Mouse (Mus musculus) liver, embryonic 12.5 days (tissue): ENCODE results near the gene AY074887. TPM values are rescaled to one million over a fixed set of nuclear protein-coding genes. Genes with fewer than 3 reads are reported as not detected.

Source experiments
- ATAC-seq: fragments of 200-750 bp; cut with Nextera tagmentation; 2 replicates; pipeline ENCODE4 v1.8.0; 2017; ENCODE audit warnings: moderate number of reproducible peaks, mild to moderate bottlenecking, moderate library complexity
- H3K27ac ChIP-seq: fragments of 300-500 bp; sonication (generic); 2 replicates; pipeline ENCODE4 v1.5.1; 2016; ENCODE audit warnings: mild to moderate bottlenecking
- H3K27me3 ChIP-seq: fragments of 300-500 bp; sonication (generic); replicated peaks from 2 replicates; pipeline ENCODE4 v1.6.1; 2016; ENCODE audit warnings: mild to moderate bottlenecking, moderate library complexity
- H3K36me3 ChIP-seq: fragments of 300-500 bp; sonication (generic); 2 replicates; pipeline ENCODE4 v1.6.1; 2016; ENCODE audit warnings: mild to moderate bottlenecking, moderate library complexity
- H3K4me1 ChIP-seq: fragments of 300-500 bp; sonication (generic); 2 replicates; pipeline ENCODE4 v1.6.1; 2016
- H3K4me2 ChIP-seq: fragments of 300-500 bp; sonication (generic); 2 replicates; pipeline ENCODE4 v1.6.1; 2016; ENCODE audit warnings: mild to moderate bottlenecking, moderate library complexity
- H3K4me3 ChIP-seq: fragments of 300-500 bp; sonication (generic); 2 replicates; pipeline ENCODE4 v1.5.1; 2016; ENCODE audit warnings: mild to moderate bottlenecking, moderate library complexity
- H3K9ac ChIP-seq: fragments of 300-500 bp; sonication (generic); 2 replicates; pipeline ENCODE4 v1.6.1; 2016; ENCODE audit warnings: mild to moderate bottlenecking, moderate library complexity
- H3K9me3 ChIP-seq: fragments of 300-500 bp; sonication (generic); replicated peaks from 2 replicates; pipeline ENCODE4 v1.6.1; 2016; ENCODE audit warnings: mild to moderate bottlenecking, moderate library complexity
- WGBS: fragments of 180-500 bp; shearing (Covaris S2); methylation state at CpG from one replicate; pipeline ENCODE4 v1.1.7; 2016; ENCODE audit not compliant: insufficient replicate concordance; 5-methylcytosine and 5-hydroxymethylcytosine counted together
- polyA plus RNA-seq: library from polyadenylated mRNA; unstranded; fragments of >200 nt; fragmentation: Nextera tagmentation; extraction: Ambion mirVana; gene quantifications from 2 replicates; pipeline ENCODE4 v1.2.1, GENCODE M21; 2016

The AY074887 gene
- polyA plus RNA-seq, 1 experiment from 2014 or later: 0.61 TPM

GRCm38 (mm10) chr9:54949465-54949864 is 1.3 kb downstream of the AY074887 start:
- Histone ChIP-seq H3K36me3 (peaks cover 25% of the 10 kb centered on the region), H3K4me2 (no peak overlapping the region), H3K4me1 (peaks cover 38% of the 10 kb centered on the region), H3K4me3 (no peak overlapping the region), H3K9me3 (no peaks in the 10 kb centered on the region), H3K27ac (no peak overlapping the region), H3K27me3 (no peaks in the 10 kb centered on the region; the same call in 1 of the 2 replicates), H3K9ac (no peak overlapping the region)
- no peak for ATAC-seq

- Histone ChIP-seq H3K36me3 (no peaks in the 10 kb centered on the region), H3K9me3 (no peaks in the 10 kb centered on the region), H3K27me3 (no peaks in the 10 kb centered on the region; the same call in 1 of the 2 replicates), H3K4me2 (no peak overlapping the region), H3K27ac (no peak overlapping the region), H3K4me3 (no peak overlapping the region), H3K4me1 (peaks cover 7% of the 10 kb centered on the region), H3K9ac (no peak overlapping the region)
- WGBS: 65% methylated on average over 16 of the region's 16 CpGs
- ATAC-seq: no peak
These were observed 4.5 kb downstream of the AY074887 start for GRCm38 (mm10) chr9:54946256-54946655.

- Histone ChIP-seq H3K9me3 (no peaks in the 10 kb centered on the region), H3K4me2 (no peak overlapping the region), H3K9ac (no peak overlapping the region), H3K36me3 (no peaks in the 10 kb centered on the region), H3K4me1 (no peaks in the 10 kb centered on the region), H3K4me3 (no peak overlapping the region), H3K27ac (no peak overlapping the region), H3K27me3 (no peaks in the 10 kb centered on the region; the same call in 1 of the 2 replicates)
- ATAC-seq: no peak
- 57% methylated on average over 2 of the region's 2 CpGs for WGBS
These were observed 6.3 kb downstream of the AY074887 start for GRCm38 (mm10) chr9:54944467-54944866.

DNA sequence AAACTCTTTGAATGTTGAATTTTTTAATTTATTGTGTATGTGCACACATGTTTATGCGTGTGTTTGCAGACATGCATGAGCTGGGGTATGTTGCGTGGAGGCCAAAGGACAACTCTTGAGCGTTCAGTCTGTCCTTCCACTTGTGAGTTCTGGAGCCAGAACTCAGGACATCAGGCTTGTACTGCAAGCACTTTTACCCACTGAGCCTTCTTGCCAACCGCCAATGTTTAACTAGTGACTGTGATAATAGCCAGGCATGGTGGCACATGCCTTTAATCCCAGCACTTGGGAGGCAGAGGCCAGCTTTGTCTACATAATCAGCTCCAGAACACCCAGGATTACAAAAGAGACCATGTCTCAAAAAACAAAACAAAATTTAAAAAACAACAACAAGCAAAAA is 8.7 kb downstream of the AY074887 start:
- no peaks in the 10 kb centered on the region for H3K4me1 ChIP-seq
- no peak overlapping the region for H3K4me3 ChIP-seq
- WGBS: 76% methylated on average over 4 of the region's 4 CpGs
- no peak overlapping the region for H3K9ac ChIP-seq
- no peaks in the 10 kb centered on the region for H3K36me3 ChIP-seq
- H3K27ac ChIP-seq: no peak overlapping the region
- no peaks in the 10 kb centered on the region for H3K9me3 ChIP-seq
- no peak overlapping the region for H3K4me2 ChIP-seq
- H3K27me3 ChIP-seq: no peaks in the 10 kb centered on the region; the same call in 1 of the 2 replicates
- ATAC-seq: no peak

DNA sequence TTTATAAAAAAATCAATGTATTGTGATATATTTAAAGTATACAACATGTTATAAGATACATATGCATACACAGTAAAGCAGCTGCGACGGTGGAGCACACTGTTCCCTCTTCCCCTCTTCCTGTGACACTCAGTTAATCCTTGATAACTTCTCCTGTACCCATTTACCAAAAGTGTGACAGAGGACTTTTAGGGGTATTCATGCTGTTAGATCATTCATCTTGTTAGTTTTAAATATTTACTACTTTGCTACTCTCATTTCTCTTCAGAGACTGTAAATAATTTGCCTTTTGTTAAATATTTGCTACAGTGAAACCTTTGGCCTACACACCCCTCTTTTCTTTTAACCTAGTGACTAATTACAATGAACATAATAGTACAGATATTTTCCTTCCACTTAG is 18.4 kb downstream of the AY074887 start:
- no peak overlapping the region for H3K4me3 ChIP-seq
- no peak overlapping the region for H3K4me2 ChIP-seq
- no peaks in the 10 kb centered on the region for H3K36me3 ChIP-seq
- no peaks in the 10 kb centered on the region for H3K9me3 ChIP-seq
- no peaks in the 10 kb centered on the region for H3K27me3 ChIP-seq
- no peak for ATAC-seq
- no peaks in the 10 kb centered on the region for H3K4me1 ChIP-seq
- H3K9ac ChIP-seq: no peak overlapping the region
- WGBS: 50% methylated on average over 2 of the region's 2 CpGs
- no peak overlapping the region for H3K27ac ChIP-seq

DNA sequence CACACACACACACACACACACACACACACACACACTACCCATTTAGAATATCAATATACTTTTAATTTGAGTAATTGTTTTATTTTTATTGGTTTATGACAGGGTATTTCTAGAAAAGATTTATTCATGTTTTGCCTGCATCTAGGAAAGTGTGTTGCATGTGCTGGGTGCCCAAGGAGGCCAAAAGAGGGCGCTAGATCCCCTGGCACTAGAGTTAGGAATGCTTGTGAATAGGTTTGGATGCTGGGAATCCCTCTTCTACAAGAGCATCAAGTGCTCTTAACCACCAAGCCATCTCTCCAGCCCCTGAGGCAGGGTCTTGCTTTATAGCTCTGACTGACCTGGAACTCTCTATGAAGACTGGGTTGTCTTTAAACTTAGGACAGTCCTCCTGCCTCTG is 19.0 kb downstream of the AY074887 start:
- 4% methylated on average over 1 of the region's 1 CpGs for WGBS
- no peaks in the 10 kb centered on the region for H3K9me3 ChIP-seq
- H3K4me3 ChIP-seq: no peak overlapping the region
- no peaks in the 10 kb centered on the region for H3K27me3 ChIP-seq
- no peak for ATAC-seq
- no peak overlapping the region for H3K4me2 ChIP-seq
- H3K36me3 ChIP-seq: no peaks in the 10 kb centered on the region
- no peak overlapping the region for H3K27ac ChIP-seq
- H3K9ac ChIP-seq: no peak overlapping the region
- H3K4me1 ChIP-seq: no peaks in the 10 kb centered on the region

GRCm38 (mm10) chr9:54930741-54931140 is 20.1 kb downstream of the AY074887 start:
- no peaks in the 10 kb centered on the region for H3K9me3 ChIP-seq
- 76% methylated on average over 1 of the region's 1 CpGs for WGBS
- ATAC-seq: no peak

DNA sequence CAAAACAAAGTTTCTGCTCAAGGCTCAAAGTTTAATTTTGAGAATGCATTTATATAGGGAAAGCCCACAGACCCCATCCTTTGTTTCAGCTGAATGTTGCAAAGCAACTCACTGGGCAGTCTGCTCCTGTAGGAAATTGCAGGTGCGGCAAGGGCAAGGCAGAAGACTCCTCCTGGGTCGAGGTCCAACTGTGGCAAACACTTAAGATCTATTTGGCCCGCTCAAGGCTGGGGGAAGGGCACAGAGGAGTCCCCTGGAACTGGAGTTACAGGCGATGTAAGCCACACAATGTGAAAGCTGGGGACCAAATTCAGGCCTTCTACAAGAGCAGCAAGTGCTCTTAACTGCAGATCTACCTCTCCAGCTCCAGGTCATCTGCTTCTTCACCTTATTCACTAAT is 30.9 kb downstream of the AY074887 start:
- ATAC-seq: no peak
- Histone ChIP-seq H3K9ac (no peak overlapping the region), H3K27ac (no peak overlapping the region), H3K36me3 (peaks cover 8% of the 10 kb centered on the region), H3K4me1 (peaks cover 9% of the 10 kb centered on the region), H3K4me3 (no peak overlapping the region), H3K9me3 (peaks cover 6% of the 10 kb centered on the region; the same call in 1 of the 2 replicates), H3K4me2 (no peak overlapping the region), H3K27me3 (peaks cover 10% of the 10 kb centered on the region; the same call in 1 of the 2 replicates)
- 46% methylated on average over 4 of the region's 4 CpGs for WGBS

More at GRCm38 (mm10) chr9:54930741-54931140, 20.1 kb downstream of the AY074887 start:
- no peaks in the 10 kb centered on the region for H3K27me3 ChIP-seq
- no peak overlapping the region for H3K9ac ChIP-seq
- no peaks in the 10 kb centered on the region for H3K4me1 ChIP-seq
- no peak overlapping the region for H3K27ac ChIP-seq
- H3K4me2 ChIP-seq: no peak overlapping the region
- no peak overlapping the region for H3K4me3 ChIP-seq
- no peaks in the 10 kb centered on the region for H3K36me3 ChIP-seq

DNA sequence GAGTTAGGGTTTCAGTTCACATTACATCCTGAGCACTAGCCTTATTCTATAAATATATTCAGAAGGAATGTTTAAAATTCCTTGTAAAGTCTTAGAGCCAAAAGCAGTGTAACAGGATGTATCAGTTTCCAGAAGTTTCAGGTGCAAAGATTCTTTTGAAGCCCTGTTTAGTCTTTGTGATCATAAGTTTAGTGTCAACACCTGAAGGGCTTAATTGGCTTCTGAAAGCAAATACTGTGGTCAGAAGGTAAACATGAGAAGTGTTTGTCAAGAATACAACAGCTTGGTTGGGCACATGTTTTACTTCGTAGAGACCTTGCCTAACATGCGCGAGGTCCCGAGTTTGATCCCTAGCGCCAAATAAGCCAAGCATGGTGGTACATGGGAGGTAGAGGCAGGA is 32.0 kb downstream of the AY074887 start:
- no peak for ATAC-seq
- H3K9me3 ChIP-seq: peaks cover 6% of the 10 kb centered on the region; the same call in 1 of the 2 replicates
- WGBS: 86% methylated on average over 5 of the region's 5 CpGs
- peaks cover 8% of the 10 kb centered on the region for H3K36me3 ChIP-seq
- H3K9ac ChIP-seq: no peak overlapping the region
- peaks cover 9% of the 10 kb centered on the region for H3K4me1 ChIP-seq
- H3K4me3 ChIP-seq: no peak overlapping the region
- no peak overlapping the region for H3K4me2 ChIP-seq
- H3K27me3 ChIP-seq: peaks cover 10% of the 10 kb centered on the region; the same call in 1 of the 2 replicates
- no peak overlapping the region for H3K27ac ChIP-seq

DNA sequence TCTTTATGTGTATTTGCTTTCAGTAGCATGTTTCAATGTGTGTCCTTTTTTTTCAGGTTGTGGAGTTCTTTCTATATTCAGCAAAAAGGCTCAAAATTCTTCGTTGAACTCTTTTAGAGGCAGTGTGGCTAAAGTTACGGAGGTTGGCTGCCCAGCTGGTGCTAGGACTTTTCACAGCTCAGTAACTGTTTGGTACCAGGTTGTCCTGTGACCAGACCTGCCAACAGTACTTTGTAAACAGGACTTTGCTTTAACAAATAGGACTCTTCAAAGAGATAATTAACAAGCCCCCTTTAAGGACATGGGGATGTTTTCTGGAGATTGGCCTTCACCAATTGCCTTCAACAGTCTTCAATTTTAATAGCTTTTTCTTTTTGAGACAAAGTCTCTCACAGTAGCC is 32.6 kb downstream of the AY074887 start:
- 56% methylated on average over 2 of the region's 2 CpGs for WGBS
- no peak overlapping the region for H3K4me3 ChIP-seq
- no peak overlapping the region for H3K9ac ChIP-seq
- H3K27ac ChIP-seq: no peak overlapping the region
- H3K36me3 ChIP-seq: peaks cover 8% of the 10 kb centered on the region
- peaks cover 6% of the 10 kb centered on the region; the same call in 1 of the 2 replicates for H3K9me3 ChIP-seq
- no peak overlapping the region for H3K4me2 ChIP-seq
- peaks cover 9% of the 10 kb centered on the region for H3K4me1 ChIP-seq
- no peak for ATAC-seq
- H3K27me3 ChIP-seq: peaks cover 10% of the 10 kb centered on the region; the same call in 1 of the 2 replicates

DNA sequence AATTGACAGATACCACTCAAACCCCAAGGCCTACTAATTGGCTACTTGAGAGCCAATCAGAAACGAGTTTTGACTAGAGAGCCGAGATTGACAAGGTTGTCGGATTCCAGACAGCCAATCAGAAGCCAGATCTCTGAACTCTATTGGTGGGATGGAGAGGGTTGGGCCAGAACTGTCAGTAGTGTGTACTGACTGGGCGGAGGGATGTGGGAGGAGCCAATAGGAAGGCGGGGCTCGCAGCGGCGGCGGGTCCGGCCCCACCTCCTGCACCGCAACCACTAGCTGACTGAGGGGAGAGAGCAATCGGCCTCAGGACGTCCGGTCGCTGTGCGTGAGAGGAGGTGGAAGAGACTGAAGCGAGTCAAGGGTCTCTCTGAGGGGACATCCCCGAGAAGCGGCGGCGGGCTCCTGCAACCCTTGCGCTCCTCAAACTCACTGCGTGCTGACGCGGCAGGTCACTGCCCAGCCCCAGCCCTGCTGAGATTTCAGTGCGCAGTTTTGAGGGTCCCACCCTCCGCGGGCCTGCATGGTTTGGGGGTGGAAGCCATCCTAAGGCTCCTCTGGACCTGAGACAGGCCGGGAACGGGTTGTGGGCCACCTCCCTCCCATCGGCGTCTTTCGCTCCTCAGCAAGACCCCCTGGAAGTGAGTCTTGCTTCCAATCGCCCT is 33.7 kb downstream of the AY074887 start, which contains the start of gene Hykk:
Hykk (plus strand) TSS at position 274 of the 668 bp plus-strand sequence.
- Histone ChIP-seq H3K9me3 (peaks cover 6% of the 10 kb centered on the region; the same call in 1 of the 2 replicates), H3K4me1 (peaks cover 9% of the 10 kb centered on the region), H3K9ac (peak within 1 kb of the TSS; percentile 32; the same call in 1 of the 2 replicates), H3K27ac (peak within 1 kb of the TSS; percentile 37; the same call in 1 of the 2 replicates), H3K36me3 (0 out of 2 replicates have a peak, but pooled peaks cover 1% of the 10 kb centered on the region), H3K4me2 (peak within 1 kb of the TSS; percentile 76), H3K4me3 (peak within 1 kb of the TSS; percentile 57), H3K27me3 (peaks cover 10% of the 10 kb centered on the region; the same call in 1 of the 2 replicates)
- WGBS: 2% methylated on average over 34 of the region's 34 CpGs
- peak; percentile 93 for ATAC-seq

DNA sequence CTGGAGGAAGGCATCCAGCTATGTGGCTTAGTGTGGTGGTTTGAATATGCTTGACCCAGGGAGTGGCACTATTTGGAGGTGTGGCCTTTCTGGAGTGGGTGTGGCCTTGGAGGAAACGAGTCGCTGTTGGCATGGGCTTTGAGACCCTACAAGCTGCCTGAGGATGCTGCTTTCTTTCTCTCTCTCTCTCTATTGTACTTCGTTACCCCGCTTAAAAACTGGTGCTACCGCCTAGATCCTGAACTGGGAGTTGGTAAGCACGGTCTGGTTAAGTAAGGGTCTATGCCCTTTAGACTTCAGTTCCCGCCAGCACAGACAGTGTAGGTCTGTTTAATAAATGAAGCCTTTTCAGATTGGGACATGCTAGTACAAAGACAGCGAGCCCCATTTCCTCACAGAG is 34.4 kb downstream of the AY074887 start:
- Histone ChIP-seq H3K4me3 (peak overlapping the region; percentile 57; the same call in 1 of the 2 replicates), H3K9ac (no peak overlapping the region), H3K9me3 (peaks cover 6% of the 10 kb centered on the region; the same call in 1 of the 2 replicates), H3K4me1 (peaks cover 9% of the 10 kb centered on the region), H3K36me3 (peaks cover 6% of the 10 kb centered on the region; the same call in 1 of the 2 replicates), H3K27me3 (peaks cover 10% of the 10 kb centered on the region; the same call in 1 of the 2 replicates), H3K27ac (no peak overlapping the region), H3K4me2 (peak overlapping the region; percentile 76)
- 70% methylated on average over 8 of the region's 8 CpGs for WGBS
- ATAC-seq: 0 out of 2 replicates have a peak, but pooled peaks have one; percentile 10
